Mouse (Mus musculus) telencephalon, adult 2 months (tissue): ENCODE results near the gene Rora.

Experiments used
- DNase-seq: peaks from one replicate; pipeline ENCODE4 v3.0.0-alpha.2; 2011; ENCODE audit warnings: low read depth, low spot score

Rora gene

DNA sequence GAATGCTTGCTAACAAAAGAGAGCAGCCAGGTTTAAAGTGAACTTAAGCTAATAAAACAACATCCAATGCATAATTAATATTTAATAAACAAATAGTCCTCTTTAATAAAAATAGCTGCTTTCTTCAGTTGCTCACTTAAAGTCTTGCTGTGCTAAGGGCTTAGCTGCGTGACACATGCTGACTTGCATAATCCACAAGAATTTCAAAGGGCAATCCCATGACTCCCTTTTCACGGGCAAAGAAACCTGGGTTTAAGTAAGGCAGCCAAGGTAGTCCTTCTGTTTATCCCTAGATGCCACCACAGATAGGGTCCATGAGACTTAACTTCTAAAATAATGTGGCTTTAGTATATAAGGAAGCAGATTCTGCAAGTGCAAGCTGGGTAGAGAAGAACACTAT is 355.1 kb downstream of the Rora start:
- no peak for DNase-seq

DNA sequence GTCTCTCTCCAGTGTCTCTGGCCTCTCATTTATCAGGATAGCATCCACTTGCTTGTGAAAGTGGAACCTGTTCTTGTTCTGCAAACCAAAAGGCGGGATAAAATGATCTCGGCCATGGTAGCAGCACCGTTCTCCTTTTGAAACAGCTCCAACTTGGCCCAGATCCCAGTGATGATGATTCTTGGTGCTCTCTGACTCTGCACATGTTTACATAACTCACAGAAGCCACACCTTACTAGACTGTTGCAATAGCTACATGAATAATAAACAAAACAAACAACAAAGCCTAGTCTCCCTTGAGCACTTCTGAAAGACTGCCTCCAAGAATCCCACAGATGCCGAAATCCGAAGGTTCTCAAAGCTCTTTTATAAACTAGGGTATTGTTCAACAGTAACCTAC is 357.3 kb downstream of the Rora start:
- no peak for DNase-seq

DNA sequence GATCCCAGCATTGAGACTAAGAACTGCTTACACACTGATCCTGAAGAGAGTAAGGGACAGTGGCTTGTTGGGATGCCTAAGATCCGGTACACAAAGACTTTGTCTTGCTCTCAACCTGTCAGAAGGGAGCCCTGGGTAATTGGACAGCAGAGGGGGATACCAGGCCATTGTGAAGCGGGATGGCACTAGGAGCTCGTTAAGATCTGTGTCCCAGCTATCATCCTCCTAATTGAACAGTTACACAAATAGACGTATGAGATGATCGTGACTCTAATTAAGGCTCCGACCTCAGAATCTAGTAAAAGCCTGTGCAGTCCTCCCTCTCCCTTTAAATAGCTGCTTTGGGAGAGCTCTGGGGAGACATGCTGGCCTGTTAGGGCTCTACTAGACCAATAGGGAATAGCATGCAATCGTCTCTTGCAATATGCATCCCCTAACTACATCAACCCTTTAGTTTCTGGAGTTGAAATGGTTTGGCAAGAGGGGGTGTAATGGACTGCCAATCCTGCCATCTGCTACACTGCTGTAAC is 359.7 kb downstream of the Rora start:
- no peak for DNase-seq

GRCm38 (mm10) chr9:69014203-69014602 is 360.6 kb downstream of the Rora start:
- no peak for DNase-seq

DNA sequence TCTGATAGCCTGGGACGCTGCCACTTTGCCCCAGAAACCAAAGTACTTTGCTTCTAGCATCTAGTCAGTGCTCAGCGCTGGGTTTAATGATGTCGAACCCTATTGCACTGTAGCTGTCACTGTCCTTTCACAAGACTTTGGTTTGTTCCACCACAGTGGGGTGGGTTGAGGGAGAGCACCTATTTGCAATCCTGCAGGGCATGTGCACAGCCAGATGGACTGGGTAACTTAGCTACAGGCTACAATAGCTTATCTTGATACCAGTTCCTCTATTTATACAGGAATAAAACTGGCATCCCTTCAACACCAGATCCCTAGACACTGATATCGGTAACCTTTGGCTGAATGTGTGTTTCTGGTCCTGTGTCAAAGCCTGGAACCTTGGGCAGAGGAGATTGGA is 366.8 kb downstream of the Rora start:
- no peak for DNase-seq

DNA sequence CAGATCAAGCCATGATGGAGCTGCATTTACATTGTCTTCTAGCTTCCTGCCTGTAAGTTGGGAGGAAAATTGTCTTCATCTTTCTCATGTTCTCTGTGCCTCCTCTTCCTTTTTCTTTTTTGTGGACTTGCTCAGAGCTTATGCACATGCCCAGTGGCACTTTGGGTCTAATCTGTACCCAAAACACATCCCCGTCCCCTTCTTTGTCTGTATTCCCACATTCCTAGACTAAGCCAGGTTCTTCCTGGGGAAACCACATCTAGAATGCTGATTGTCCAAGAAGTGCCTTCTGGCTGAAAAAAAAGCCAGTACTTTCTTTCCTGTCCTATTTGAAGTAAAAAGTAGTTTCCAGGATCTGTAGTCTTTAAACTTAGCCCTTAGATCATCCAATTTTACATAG is 367.9 kb downstream of the Rora start:
- no peak for DNase-seq

DNA sequence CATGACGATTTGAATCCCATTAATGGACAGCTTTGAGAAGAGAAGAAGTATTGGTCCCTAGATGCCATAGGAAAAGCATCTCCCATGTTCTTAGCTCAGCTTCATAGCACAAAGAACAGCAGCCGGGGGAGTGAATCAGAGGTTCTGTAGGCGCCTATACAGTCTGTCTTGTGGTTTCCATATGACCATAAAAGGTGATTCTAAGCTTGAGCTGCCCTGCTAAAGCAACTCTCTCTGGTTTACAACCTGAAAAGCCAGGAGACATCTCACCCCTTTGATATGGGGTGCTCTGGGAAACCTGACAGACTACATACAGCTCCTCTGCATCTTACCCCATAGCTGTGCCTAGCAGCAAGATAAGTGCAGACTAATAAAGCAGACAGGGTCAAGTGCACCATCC is 369.7 kb downstream of the Rora start:
- DNase-seq: no peak

DNA sequence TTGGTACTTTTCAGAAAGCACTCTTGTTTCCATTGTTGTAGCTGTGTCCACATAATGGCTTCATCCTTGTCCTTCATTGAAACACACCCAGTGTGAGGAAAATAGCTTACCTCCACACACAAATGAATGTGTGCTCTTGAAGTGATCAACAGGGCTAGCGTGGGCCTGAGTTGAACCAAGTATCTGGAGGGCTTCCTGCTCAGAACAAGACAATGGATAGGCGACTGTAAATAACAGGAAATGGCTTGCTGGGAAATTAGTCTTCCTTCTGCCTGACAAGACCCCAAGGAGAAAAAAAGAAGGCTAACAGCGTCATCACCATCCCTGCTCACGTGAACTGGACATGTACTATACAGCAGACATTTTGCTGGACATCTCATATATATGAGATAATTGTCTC is 374.6 kb downstream of the Rora start:
- no peak for DNase-seq

GRCm38 (mm10) chr9:69034301-69034871 is 380.8 kb downstream of the Rora start:
- no peak for DNase-seq

GRCm38 (mm10) chr9:69035456-69035855 is 381.9 kb downstream of the Rora start:
- no peak for DNase-seq

- no peak for DNase-seq
Observed at GRCm38 (mm10) chr9:69036296-69036695, 382.7 kb downstream of the Rora start.

- no peak for DNase-seq
Observed at GRCm38 (mm10) chr9:69043920-69044613, 390.5 kb downstream of the Rora start.

GRCm38 (mm10) chr9:69044614-69045133 is 391.1 kb downstream of the Rora start:
- no peak for DNase-seq

GRCm38 (mm10) chr9:69045908-69046307 is 392.3 kb downstream of the Rora start:
- peak; percentile 33 for DNase-seq

DNA sequence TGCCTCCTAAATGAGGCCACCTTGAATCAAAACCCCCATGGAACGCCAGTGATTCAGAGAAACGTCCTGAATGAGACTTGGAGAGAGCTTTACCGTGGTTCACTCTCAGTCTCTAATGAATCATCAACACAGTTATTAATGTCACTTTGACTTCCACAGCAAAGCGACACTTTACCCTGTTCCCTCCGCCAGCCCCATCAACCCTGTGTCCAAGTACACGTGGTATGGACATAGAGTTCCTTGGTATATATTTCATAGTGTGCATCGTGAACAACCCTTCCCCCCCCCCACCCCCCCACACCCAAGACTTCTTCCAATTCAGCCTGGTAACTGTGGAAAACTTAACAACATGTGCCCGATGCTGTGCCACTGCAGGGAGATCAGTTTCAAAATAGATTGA is 397.3 kb downstream of the Rora start:
- DNase-seq: no peak

DNA sequence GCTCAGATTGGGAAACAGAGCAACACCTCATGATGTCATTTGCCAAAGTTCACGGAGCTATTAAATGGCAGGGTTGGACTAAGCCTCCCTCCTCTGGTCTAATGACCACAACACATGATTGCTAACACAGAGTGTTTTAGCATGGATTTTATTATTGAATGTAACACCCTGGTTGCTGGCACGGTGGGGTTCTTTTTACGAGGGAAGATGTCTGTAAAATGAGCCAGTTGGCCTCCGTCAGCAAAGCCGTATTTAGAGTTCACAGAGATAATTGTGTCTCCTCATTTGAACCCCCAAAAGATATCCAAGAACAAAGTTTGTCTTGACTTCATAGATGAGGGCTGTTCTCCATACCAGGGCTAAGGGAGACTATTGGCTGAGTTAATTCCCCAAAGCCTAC is 398.3 kb downstream of the Rora start:
- no peak for DNase-seq

DNA sequence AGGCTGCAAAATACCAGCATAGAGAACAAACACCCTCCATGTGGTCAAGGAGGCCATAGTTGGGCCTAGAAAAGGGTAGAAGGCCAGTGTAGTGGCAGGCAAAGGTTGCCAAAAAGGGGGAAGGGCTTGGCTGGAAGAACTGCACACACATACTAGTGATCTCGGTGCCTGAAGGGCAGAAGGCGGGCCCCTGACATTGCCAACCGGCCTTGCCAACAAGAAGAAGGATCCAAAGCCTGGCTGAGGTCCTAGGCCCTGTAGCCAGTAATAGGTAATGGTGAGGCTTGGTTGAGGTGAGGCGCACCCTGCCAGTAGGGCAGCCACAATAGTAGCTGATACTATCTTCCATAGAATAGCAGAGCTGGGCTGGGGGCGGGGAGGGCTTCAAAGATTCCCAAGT is 401.7 kb downstream of the Rora start:
- no peak for DNase-seq

- peak; percentile 29 for DNase-seq
Observed at GRCm38 (mm10) chr9:69071203-69071867, 417.7 kb downstream of the Rora start.

GRCm38 (mm10) chr9:69073271-69073670 is 419.7 kb downstream of the Rora start:
- no peak for DNase-seq

GRCm38 (mm10) chr9:69084086-69084719 is 430.6 kb downstream of the Rora start:
- no peak for DNase-seq

DNA sequence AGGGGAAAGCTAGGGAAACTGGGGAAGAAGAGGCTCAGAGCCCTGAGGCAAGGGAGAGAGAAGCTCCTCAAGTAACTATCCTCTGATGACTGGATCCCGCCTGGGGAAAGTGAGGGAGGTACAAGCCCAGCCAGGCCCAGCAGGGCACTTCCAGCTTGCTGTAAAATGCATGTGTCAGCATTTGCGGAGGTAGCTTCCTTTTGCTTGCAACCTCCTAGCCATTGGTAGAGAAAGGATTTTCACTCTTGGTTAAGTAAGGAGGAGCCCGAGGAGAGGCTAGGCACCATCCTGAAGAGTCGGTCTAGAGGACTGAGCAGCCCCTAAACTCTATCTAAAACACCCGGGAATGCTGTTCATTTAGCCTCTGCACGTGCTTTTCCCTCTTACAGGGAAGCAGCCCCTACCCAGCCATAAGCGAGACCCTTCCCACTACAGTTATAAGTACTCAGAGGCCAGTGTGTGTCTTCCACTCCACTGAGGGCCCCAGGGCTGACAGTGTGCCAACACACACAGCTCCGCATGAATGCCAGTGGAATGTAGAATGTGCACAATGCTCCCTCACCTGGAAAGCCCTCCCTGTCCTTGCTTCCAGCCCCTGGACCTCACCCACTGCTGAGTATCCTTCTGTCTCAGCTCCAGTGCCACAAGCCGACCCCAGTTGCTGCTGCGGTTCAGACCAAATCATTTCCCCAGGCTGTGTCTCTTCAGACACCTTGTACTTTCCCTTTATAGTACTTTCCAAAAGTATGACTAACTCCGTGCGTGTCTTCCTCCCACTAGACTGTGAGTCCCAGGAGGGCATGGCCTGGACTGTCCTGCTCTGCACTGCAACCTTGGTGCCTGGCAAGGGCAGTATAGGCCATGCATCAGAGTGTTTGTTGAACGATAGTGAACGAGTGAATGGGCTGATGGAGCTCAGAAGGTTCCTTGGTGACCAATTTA is 431.4 kb downstream of the Rora start:
- no peak for DNase-seq
